Mouse (Mus musculus) ES-Bruce4 (cell line): Measurements from ENCODE around the gene Iqsec3.

Experiments
- CTCF ChIP-seq: IDR thresholded peaks from one replicate; pipeline ENCODE4 v1.8.1; 2011; ENCODE audit warnings: low read depth, low read length
- EP300 ChIP-seq: IDR thresholded peaks from 2 replicates; pipeline ENCODE4 v1.6.1; 2011; ENCODE audit warnings: low read depth, low read length; ENCODE audit not compliant: insufficient read depth
- POLR2A ChIP-seq: IDR thresholded peaks from one replicate; pipeline ENCODE4 v1.8.1; 2011; ENCODE audit warnings: low read length; ENCODE audit not compliant: insufficient read depth

DNA sequence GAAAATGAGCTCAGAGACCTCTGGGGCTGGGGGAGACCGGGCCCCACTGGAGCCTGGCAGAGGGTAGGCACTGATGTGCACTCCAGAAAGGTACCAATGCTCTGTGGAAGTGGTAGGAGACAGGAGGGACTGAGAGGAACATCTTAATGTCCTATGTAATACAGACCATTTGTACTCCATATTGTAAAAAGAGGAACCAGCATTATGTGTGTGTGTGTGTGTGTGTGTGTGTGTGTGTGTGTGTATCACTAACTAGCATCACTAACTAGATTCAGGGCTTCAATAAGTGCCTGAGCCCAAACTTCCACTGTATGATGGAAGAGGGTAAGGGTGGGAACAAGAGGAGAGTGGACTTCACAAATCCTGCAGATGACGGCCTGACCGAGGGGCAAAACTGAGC is 88.1 kb downstream of the Iqsec3 start:
- TF ChIP-seq CTCF (no peak), POLR2A (no peak), EP300 (no peak)
